Mouse (Mus musculus): ENCODE data around the gene Zdhhc1. TPM values are rescaled to one million over a fixed set of nuclear protein-coding genes. Genes with fewer than 3 reads are reported as not detected.

Gene Zdhhc1
- polyA plus RNA-seq, 1 experiment from 2014 or later = 50.9 TPM

- Histone ChIP-seq H3K9me3 (no peaks in the 10 kb centered on the region), H3K36me3 (no peaks in the 10 kb centered on the region), H3K4me2 (peak overlapping the region; percentile 55), H3K4me1 (peaks cover 54% of the 10 kb centered on the region), H3K27ac (no peak overlapping the region), H3K27me3 (no peaks in the 10 kb centered on the region), H3K4me3 (no peak overlapping the region), H3K9ac (no peak overlapping the region)
- WGBS = 13% methylated on average over 12 of the region's 12 CpGs
- ATAC-seq (ENCODE audit: borderline replicate concordance, extremely low read depth, low FRiP score, low TSS enrichment) = peak; percentile 42
Observed at GRCm38 (mm10) chr8:105516018-105516645, 19.4 kb upstream of the Zdhhc1 start.

- Histone ChIP-seq H3K9me3 (no peaks in the 10 kb centered on the region), H3K4me3 (no peak overlapping the region), H3K4me2 (no peak overlapping the region), H3K9ac (no peak overlapping the region), H3K36me3 (no peaks in the 10 kb centered on the region), H3K4me1 (peaks cover 51% of the 10 kb centered on the region), H3K27ac (no peak overlapping the region), H3K27me3 (no peaks in the 10 kb centered on the region)
- no peak for ATAC-seq (ENCODE audit: borderline replicate concordance, extremely low read depth, low FRiP score, low TSS enrichment)
- 62% methylated on average over 5 of the region's 5 CpGs for WGBS
Observed at GRCm38 (mm10) chr8:105514656-105515055, 18.0 kb upstream of the Zdhhc1 start.

GRCm38 (mm10) chr8:105514194-105514593 is 17.5 kb upstream of the Zdhhc1 start:
- Histone ChIP-seq H3K27ac (no peak overlapping the region), H3K4me3 (no peak overlapping the region), H3K4me2 (no peak overlapping the region), H3K36me3 (no peaks in the 10 kb centered on the region), H3K4me1 (peaks cover 50% of the 10 kb centered on the region), H3K9ac (no peak overlapping the region), H3K27me3 (no peaks in the 10 kb centered on the region), H3K9me3 (no peaks in the 10 kb centered on the region)
- no peak for ATAC-seq (ENCODE audit: borderline replicate concordance, extremely low read depth, low FRiP score, low TSS enrichment)
- 87% methylated on average over 6 of the region's 6 CpGs for WGBS

- H3K27ac ChIP-seq = peak overlapping the region; percentile 50; the same call in 1 of the 2 replicates
- H3K4me1 ChIP-seq = peaks cover 23% of the 10 kb centered on the region
- no peak overlapping the region for H3K4me3 ChIP-seq
- no peaks in the 10 kb centered on the region for H3K9me3 ChIP-seq
- no peak for ATAC-seq (ENCODE audit: borderline replicate concordance, extremely low read depth, low FRiP score, low TSS enrichment)
- H3K36me3 ChIP-seq = no peaks in the 10 kb centered on the region
- WGBS = 29% methylated on average over 12 of the region's 12 CpGs
- no peak overlapping the region for H3K9ac ChIP-seq
- no peaks in the 10 kb centered on the region for H3K27me3 ChIP-seq
- H3K4me2 ChIP-seq = no peak overlapping the region
Observed at GRCm38 (mm10) chr8:105509997-105510735, 13.5 kb upstream of the Zdhhc1 start.

- no peak overlapping the region for H3K4me2 ChIP-seq
Observed at GRCm38 (mm10) chr8:105508758-105509157, 12.1 kb upstream of the Zdhhc1 start.

GRCm38 (mm10) chr8:105506977-105507376 is 10.3 kb upstream of the Zdhhc1 start:
- Histone ChIP-seq H3K36me3 (no peaks in the 10 kb centered on the region), H3K9ac (no peak overlapping the region), H3K27me3 (no peaks in the 10 kb centered on the region), H3K4me2 (no peak overlapping the region), H3K9me3 (no peaks in the 10 kb centered on the region), H3K27ac (no peak overlapping the region), H3K4me1 (peaks cover 23% of the 10 kb centered on the region), H3K4me3 (no peak overlapping the region)
- WGBS = 72% methylated on average over 6 of the region's 6 CpGs
- no peak for ATAC-seq (ENCODE audit: borderline replicate concordance, extremely low read depth, low FRiP score, low TSS enrichment)

More at GRCm38 (mm10) chr8:105508758-105509157, 12.1 kb upstream of the Zdhhc1 start:
- Histone ChIP-seq H3K4me3 (no peak overlapping the region), H3K9ac (no peak overlapping the region), H3K27ac (no peak overlapping the region), H3K4me1 (peaks cover 23% of the 10 kb centered on the region), H3K36me3 (no peaks in the 10 kb centered on the region), H3K9me3 (no peaks in the 10 kb centered on the region), H3K27me3 (no peaks in the 10 kb centered on the region)
- 56% methylated on average over 2 of the region's 2 CpGs for WGBS
- peak; percentile 56; the same call in 1 of the 2 replicates for ATAC-seq (ENCODE audit: borderline replicate concordance, extremely low read depth, low FRiP score, low TSS enrichment)

GRCm38 (mm10) chr8:105504617-105505016 is 7.9 kb upstream of the Zdhhc1 start:
- no peak for ATAC-seq (ENCODE audit: borderline replicate concordance, extremely low read depth, low FRiP score, low TSS enrichment)
- no peaks in the 10 kb centered on the region for H3K27me3 ChIP-seq
- WGBS = 82% methylated on average over 3 of the region's 3 CpGs

GRCm38 (mm10) chr8:105499787-105500186 is 3.1 kb upstream of the Zdhhc1 start:
- 58% methylated on average over 12 of the region's 12 CpGs for WGBS
- Histone ChIP-seq H3K27ac (no peak overlapping the region), H3K4me1 (peaks cover 22% of the 10 kb centered on the region), H3K36me3 (no peaks in the 10 kb centered on the region), H3K4me3 (peak overlapping the region; percentile 11; the same call in 1 of the 2 replicates), H3K9ac (0 out of 2 replicates have a peak overlapping the region, but pooled peaks have one; percentile 12), H3K9me3 (no peaks in the 10 kb centered on the region), H3K4me2 (peak overlapping the region; percentile 21; the same call in 1 of the 2 replicates), H3K27me3 (no peaks in the 10 kb centered on the region)
- ATAC-seq (ENCODE audit: borderline replicate concordance, extremely low read depth, low FRiP score, low TSS enrichment) = no peak

More at GRCm38 (mm10) chr8:105504617-105505016, 7.9 kb upstream of the Zdhhc1 start:
- H3K36me3 ChIP-seq = no peaks in the 10 kb centered on the region
- H3K4me3 ChIP-seq = no peak overlapping the region
- H3K4me1 ChIP-seq = peaks cover 11% of the 10 kb centered on the region
- H3K4me2 ChIP-seq = no peak overlapping the region
- no peaks in the 10 kb centered on the region for H3K9me3 ChIP-seq
- no peak overlapping the region for H3K9ac ChIP-seq
- peak overlapping the region; percentile 31; the same call in 1 of the 2 replicates for H3K27ac ChIP-seq

GRCm38 (mm10) chr8:105495350-105496302 is 1.1 kb downstream of the Zdhhc1 start:
- Histone ChIP-seq H3K4me1 (peaks cover 36% of the 10 kb centered on the region), H3K9me3 (no peaks in the 10 kb centered on the region), H3K4me3 (peak overlapping the region; percentile 71), H3K27me3 (no peaks in the 10 kb centered on the region), H3K36me3 (no peaks in the 10 kb centered on the region), H3K27ac (peak overlapping the region; percentile 88), H3K4me2 (peak overlapping the region; percentile 78), H3K9ac (peak overlapping the region; percentile 94; the same call in 1 of the 2 replicates)
- ATAC-seq (ENCODE audit: borderline replicate concordance, extremely low read depth, low FRiP score, low TSS enrichment) = no peak
- 24% methylated on average over 17 of the region's 17 CpGs for WGBS

GRCm38 (mm10) chr8:105494566-105494965 is 2.1 kb downstream of the Zdhhc1 start:
- peak overlapping the region; percentile 88 for H3K27ac ChIP-seq
- peaks cover 36% of the 10 kb centered on the region for H3K4me1 ChIP-seq
- H3K4me3 ChIP-seq = no peak overlapping the region
- H3K4me2 ChIP-seq = peak overlapping the region; percentile 78
- no peaks in the 10 kb centered on the region for H3K27me3 ChIP-seq
- H3K9ac ChIP-seq = no peak overlapping the region
- H3K9me3 ChIP-seq = no peaks in the 10 kb centered on the region
- 62% methylated on average over 3 of the region's 3 CpGs for WGBS
- ATAC-seq (ENCODE audit: borderline replicate concordance, extremely low read depth, low FRiP score, low TSS enrichment) = peak; percentile 29; the same call in 1 of the 2 replicates
- no peaks in the 10 kb centered on the region for H3K36me3 ChIP-seq

- peak overlapping the region; percentile 88 for H3K27ac ChIP-seq
Observed at GRCm38 (mm10) chr8:105493495-105493894, 3.2 kb downstream of the Zdhhc1 start.

More at GRCm38 (mm10) chr8:105493495-105493894, 3.2 kb downstream of the Zdhhc1 start:
- no peaks in the 10 kb centered on the region for H3K9me3 ChIP-seq
- 15% methylated on average over 3 of the region's 3 CpGs for WGBS
- no peaks in the 10 kb centered on the region for H3K27me3 ChIP-seq
- no peaks in the 10 kb centered on the region for H3K36me3 ChIP-seq
- H3K9ac ChIP-seq = no peak overlapping the region
- no peak overlapping the region for H3K4me3 ChIP-seq
- no peak overlapping the region for H3K4me2 ChIP-seq
- peaks cover 36% of the 10 kb centered on the region for H3K4me1 ChIP-seq
- no peak for ATAC-seq (ENCODE audit: borderline replicate concordance, extremely low read depth, low FRiP score, low TSS enrichment)
